Mouse (Mus musculus): ENCODE measurements around the gene Ttc6. TPM values are rescaled to one million over a fixed set of nuclear protein-coding genes. Genes with fewer than 3 reads are reported as not detected.
A peak's percentile ranks its signal among the peaks of the same experiment; 100 is the strongest.

Ttc6 gene
- polyA plus RNA-seq, 1 experiment from 2014 or later = 0.20 TPM

- no peak overlapping the region for H3K4me2 ChIP-seq (replicated peaks)
- no peak for ATAC-seq (ENCODE audit: low FRiP score, low read depth)
- whole genome bisulfite sequencing = 2% methylated on average over 9 of the region's 9 CpGs
These were observed 16.0 kb upstream of the Ttc6 start for GRCm38 (mm10) chr12:57547890-57548289.

GRCm38 (mm10) chr12:57548352-57548980 is 15.4 kb upstream of the Ttc6 start:
- Histone ChIP-seq H3K36me3 (no peaks in the 10 kb centered on the region), H3K27me3 (peaks cover 99% of the 10 kb centered on the region), H3K4me2 (replicated peaks) (no peak overlapping the region), H3K9ac (no peak overlapping the region), H3K4me1 (peaks cover 20% of the 10 kb centered on the region), H3K4me3 (no peak overlapping the region), H3K27ac (no peak overlapping the region), H3K9me3 (no peaks in the 10 kb centered on the region)
- 1% methylated on average over 20 of the region's 20 CpGs for WGBS
- ATAC-seq (ENCODE audit: low FRiP score, low read depth) = no peak

More at GRCm38 (mm10) chr12:57547890-57548289, 16.0 kb upstream of the Ttc6 start:
- peaks cover 23% of the 10 kb centered on the region for H3K4me1 ChIP-seq
- peaks cover 99% of the 10 kb centered on the region for H3K27me3 ChIP-seq
- no peaks in the 10 kb centered on the region for H3K36me3 ChIP-seq
- H3K9me3 ChIP-seq = no peaks in the 10 kb centered on the region
- H3K27ac ChIP-seq = no peak overlapping the region
- no peak overlapping the region for H3K4me3 ChIP-seq
- H3K9ac ChIP-seq = no peak overlapping the region

- H3K4me1 ChIP-seq = peaks cover 20% of the 10 kb centered on the region
- WGBS = 3% methylated on average over 25 of the region's 25 CpGs
- no peak overlapping the region for H3K27ac ChIP-seq
- H3K4me3 ChIP-seq = no peak overlapping the region
- peaks cover 99% of the 10 kb centered on the region for H3K27me3 ChIP-seq
- no peak for ATAC-seq (ENCODE audit: low FRiP score, low read depth)
- no peak overlapping the region for H3K9ac ChIP-seq
- H3K9me3 ChIP-seq = no peaks in the 10 kb centered on the region
- H3K4me2 ChIP-seq (replicated peaks) = no peak overlapping the region
- H3K36me3 ChIP-seq = no peaks in the 10 kb centered on the region
These were observed 14.8 kb upstream of the Ttc6 start for GRCm38 (mm10) chr12:57548981-57549666.

GRCm38 (mm10) chr12:57549667-57550160 is 14.2 kb upstream of the Ttc6 start:
- H3K4me1 ChIP-seq = peaks cover 20% of the 10 kb centered on the region
- H3K36me3 ChIP-seq = no peaks in the 10 kb centered on the region
- under 1% methylated on average over 15 of the region's 15 CpGs for WGBS
- no peak overlapping the region for H3K4me2 ChIP-seq (replicated peaks)
- no peak for ATAC-seq (ENCODE audit: low FRiP score, low read depth)
- H3K27me3 ChIP-seq = peaks cover 98% of the 10 kb centered on the region
- H3K9ac ChIP-seq = no peak overlapping the region
- no peak overlapping the region; the same call in 1 of the 2 replicates for H3K4me3 ChIP-seq
- H3K27ac ChIP-seq = no peak overlapping the region
- no peaks in the 10 kb centered on the region for H3K9me3 ChIP-seq

GRCm38 (mm10) chr12:57550181-57550808 is 13.6 kb upstream of the Ttc6 start:
- Histone ChIP-seq H3K4me3 (no peak overlapping the region; the same call in 1 of the 2 replicates), H3K4me2 (replicated peaks) (no peak overlapping the region), H3K27me3 (peaks cover 99% of the 10 kb centered on the region), H3K36me3 (no peaks in the 10 kb centered on the region), H3K27ac (no peak overlapping the region), H3K9ac (no peak overlapping the region), H3K9me3 (no peaks in the 10 kb centered on the region), H3K4me1 (peaks cover 18% of the 10 kb centered on the region)
- ATAC-seq (ENCODE audit: low FRiP score, low read depth) = no peak
- under 1% methylated on average over 31 of the region's 31 CpGs for WGBS

GRCm38 (mm10) chr12:57550881-57551280 is 13.0 kb upstream of the Ttc6 start:
- Histone ChIP-seq H3K36me3 (no peaks in the 10 kb centered on the region), H3K27ac (no peak overlapping the region), H3K4me3 (no peak overlapping the region), H3K9me3 (no peaks in the 10 kb centered on the region), H3K4me2 (replicated peaks) (no peak overlapping the region), H3K9ac (no peak overlapping the region), H3K4me1 (peaks cover 14% of the 10 kb centered on the region), H3K27me3 (peaks cover 99% of the 10 kb centered on the region)
- no peak for ATAC-seq (ENCODE audit: low FRiP score, low read depth)
- whole genome bisulfite sequencing = 2% methylated on average over 8 of the region's 8 CpGs

GRCm38 (mm10) chr12:57552286-57552685 is 11.6 kb upstream of the Ttc6 start:
- Histone ChIP-seq H3K4me1 (peaks cover 7% of the 10 kb centered on the region; the same call in 1 of the 2 replicates), H3K4me3 (no peak overlapping the region), H3K9me3 (no peaks in the 10 kb centered on the region), H3K9ac (no peak overlapping the region), H3K27ac (no peak overlapping the region), H3K4me2 (replicated peaks) (no peak overlapping the region), H3K36me3 (no peaks in the 10 kb centered on the region), H3K27me3 (peaks cover 91% of the 10 kb centered on the region)
- no peak for ATAC-seq (ENCODE audit: low FRiP score, low read depth)
- WGBS = 12% methylated on average over 3 of the region's 3 CpGs

- Histone ChIP-seq H3K9ac (no peak overlapping the region), H3K36me3 (no peaks in the 10 kb centered on the region), H3K4me2 (replicated peaks) (no peak overlapping the region), H3K4me3 (no peak overlapping the region), H3K27ac (no peak overlapping the region), H3K4me1 (peaks cover 7% of the 10 kb centered on the region; the same call in 1 of the 2 replicates), H3K27me3 (peaks cover 75% of the 10 kb centered on the region), H3K9me3 (no peaks in the 10 kb centered on the region)
- 29% methylated on average over 3 of the region's 3 CpGs for WGBS
- ATAC-seq (ENCODE audit: low FRiP score, low read depth) = no peak
These were observed 9.8 kb upstream of the Ttc6 start for GRCm38 (mm10) chr12:57554091-57554490.

- Histone ChIP-seq H3K9ac (no peak overlapping the region), H3K27me3 (peaks cover 55% of the 10 kb centered on the region), H3K27ac (no peak overlapping the region), H3K4me1 (0 out of 2 replicates have a peak, but pooled peaks cover 3% of the 10 kb centered on the region), H3K4me2 (replicated peaks) (no peak overlapping the region), H3K36me3 (no peaks in the 10 kb centered on the region), H3K4me3 (no peak overlapping the region), H3K9me3 (no peaks in the 10 kb centered on the region)
- WGBS = 23% methylated on average over 9 of the region's 9 CpGs
- no peak for ATAC-seq (ENCODE audit: low FRiP score, low read depth)
These were observed 7.9 kb downstream of the Ttc6 start for GRCm38 (mm10) chr12:57571773-57572172.

GRCm38 (mm10) chr12:57572415-57572814 is 8.5 kb downstream of the Ttc6 start:
- Histone ChIP-seq H3K27me3 (peaks cover 60% of the 10 kb centered on the region), H3K4me3 (no peak overlapping the region), H3K4me2 (replicated peaks) (no peak overlapping the region), H3K27ac (no peak overlapping the region), H3K36me3 (no peaks in the 10 kb centered on the region), H3K4me1 (0 out of 2 replicates have a peak, but pooled peaks cover 3% of the 10 kb centered on the region), H3K9ac (no peak overlapping the region), H3K9me3 (no peaks in the 10 kb centered on the region)
- no peak for ATAC-seq (ENCODE audit: low FRiP score, low read depth)

- 3% methylated on average over 72 of the region's 81 CpGs for WGBS
- no peak overlapping the region for H3K27ac ChIP-seq
These were observed 12.2 kb downstream of the Ttc6 start for GRCm38 (mm10) chr12:57575931-57576628.

GRCm38 (mm10) chr12:57607624-57608023 is 43.7 kb downstream of the Ttc6 start:
- Histone ChIP-seq H3K27ac (no peak overlapping the region), H3K36me3 (no peaks in the 10 kb centered on the region), H3K4me2 (replicated peaks) (no peak overlapping the region), H3K4me3 (no peak overlapping the region), H3K27me3 (no peaks in the 10 kb centered on the region), H3K4me1 (no peaks in the 10 kb centered on the region), H3K9ac (no peak overlapping the region), H3K9me3 (no peaks in the 10 kb centered on the region)
- 59% methylated on average over 5 of the region's 5 CpGs for WGBS
- no peak for ATAC-seq (ENCODE audit: low FRiP score, low read depth)

More at GRCm38 (mm10) chr12:57575931-57576628, 12.2 kb downstream of the Ttc6 start:
- Histone ChIP-seq H3K4me2 (replicated peaks) (peak overlapping the region; percentile 85), H3K4me3 (peak overlapping the region; percentile 57), H3K9me3 (no peaks in the 10 kb centered on the region), H3K4me1 (0 out of 2 replicates have a peak, but pooled peaks cover 3% of the 10 kb centered on the region), H3K9ac (peak overlapping the region; percentile 68), H3K27me3 (peaks cover 58% of the 10 kb centered on the region), H3K36me3 (no peaks in the 10 kb centered on the region)
- peak; percentile 91 for ATAC-seq (ENCODE audit: low FRiP score, low read depth)

All from limb, embryonic 13.5 days (tissue).